Mouse (Mus musculus) small intestine, adult 2 months (tissue): ENCODE measurements around the gene Ciao2b. TPM values are rescaled to one million over a fixed set of nuclear protein-coding genes. Genes with fewer than 3 reads are reported as not detected.
"Not testable (repeated sequence)": the region's sequence is repeated elsewhere in the genome, so short reads cannot be mapped to it uniquely, and the experiment has no call there.

Experiments used
- H3K27ac ChIP-seq: fragments of 200-500 bp; 2 replicates; pipeline ENCODE4 v1.5.1; 2012; ENCODE audit warnings: low read depth, low read length, control low read depth, inconsistent platforms; ENCODE audit not compliant: insufficient read depth
- H3K27me3 ChIP-seq: fragments of 200-500 bp; 2 replicates; pipeline ENCODE4 v1.6.1; 2012; ENCODE audit warnings: mild to moderate bottlenecking, moderate library complexity, low read length, inconsistent platforms; ENCODE audit not compliant: control insufficient read depth, insufficient read depth
- H3K36me3 ChIP-seq: fragments of 200-500 bp; 2 replicates; pipeline ENCODE4 v1.6.1; 2012; ENCODE audit warnings: mild to moderate bottlenecking, low read length, control low read depth, inconsistent platforms; ENCODE audit not compliant: control insufficient read depth, insufficient read depth
- H3K4me1 ChIP-seq: fragments of 200-500 bp; 2 replicates; pipeline ENCODE4 v1.6.1; 2012; ENCODE audit warnings: low read length, inconsistent platforms, mixed read lengths; ENCODE audit not compliant: control insufficient read depth, insufficient read depth, insufficient read length
- H3K4me3 ChIP-seq: fragments of 200-500 bp; 2 replicates; pipeline ENCODE4 v1.5.1; 2012; ENCODE audit warnings: low read depth, mild to moderate bottlenecking, control low read depth, inconsistent platforms, low read length, moderate library complexity
- CTCF ChIP-seq: fragments of 200-500 bp; IDR thresholded peaks from 2 replicates; pipeline ENCODE4 v1.5.1; 2012; ENCODE audit warnings: low read depth, mild to moderate bottlenecking, control low read depth, inconsistent platforms, low read length, moderate library complexity, mixed read lengths; ENCODE audit not compliant: insufficient replicate concordance, insufficient read length; ENCODE audit errors: extremely low read depth
- POLR2A ChIP-seq: fragments of 200-500 bp; IDR thresholded peaks from 2 replicates; pipeline ENCODE4 v1.6.1; 2012; ENCODE audit warnings: low read depth, mild to moderate bottlenecking, control low read depth, inconsistent platforms, low read length, moderate library complexity
- WGBS: fragments of 180-500 bp; shearing (Covaris S2); methylation state at CpG from one replicate; pipeline ENCODE4 v1.1.7; 2018; 5-methylcytosine and 5-hydroxymethylcytosine counted together
- polyA plus RNA-seq: library from polyadenylated mRNA; depleted of rRNA; stranded (reverse); fragments of >200 nt; gene quantifications from 2 replicates; pipeline ENCODE4 v1.2.3, GENCODE M21; 2012; rRNA removed

Ciao2b gene
- polyA plus RNA-seq, result 35.2 and 56.7 TPM in 2 replicates

GRCm38 (mm10) chr8:104641426-104642323 lies at the start of gene Ciao2b:
TSS of gene Ciao2b (minus strand) at chr8:104641965.
- Histone ChIP-seq H3K27ac (peak within 1 kb of the TSS; percentile 72), H3K4me1 (peaks cover 18% of the 10 kb centered on the region), H3K4me3 (peak within 1 kb of the TSS; percentile 93), H3K27me3 (no peaks in the 10 kb centered on the region), H3K36me3 (peaks cover 8% of the 10 kb centered on the region)
- WGBS, result under 1% methylated on average over 66 of the region's 66 CpGs
- TF ChIP-seq CTCF (no peak), POLR2A (peak; percentile 76; the same call in 1 of the 2 replicates)

GRCm38 (mm10) chr8:104688433-104688832 lies 46.7 kb upstream of the Ciao2b start:
- Histone ChIP-seq H3K36me3 (no peaks in the 10 kb centered on the region), H3K27me3 (no peaks in the 10 kb centered on the region), H3K4me1 (peaks cover 7% of the 10 kb centered on the region; the same call in 1 of the 2 replicates), H3K27ac (peak overlapping the region; percentile 43; the same call in 1 of the 2 replicates), H3K4me3 (no peak overlapping the region)
- TF ChIP-seq CTCF (no peak), POLR2A (no peak)
- WGBS, result 17% methylated on average over 4 of the region's 4 CpGs

GRCm38 (mm10) chr8:104655614-104656013 lies 13.8 kb upstream of the Ciao2b start:
- 86% methylated on average over 4 of the region's 4 CpGs for WGBS
- Histone ChIP-seq H3K4me3 (no peak overlapping the region), H3K36me3 (no peaks in the 10 kb centered on the region), H3K27ac (no peak overlapping the region), H3K27me3 (no peaks in the 10 kb centered on the region), H3K4me1 (peaks cover 7% of the 10 kb centered on the region)
- TF ChIP-seq POLR2A (no peak), CTCF (no peak)

GRCm38 (mm10) chr8:104654984-104655383 lies 13.2 kb upstream of the Ciao2b start:
- TF ChIP-seq CTCF (peak; percentile 83; the same call in 1 of the 2 replicates), POLR2A (no peak)
- Histone ChIP-seq H3K36me3 (no peaks in the 10 kb centered on the region), H3K27ac (no peak overlapping the region), H3K27me3 (no peaks in the 10 kb centered on the region), H3K4me3 (no peak overlapping the region), H3K4me1 (peaks cover 7% of the 10 kb centered on the region)
- 1% methylated on average over 3 of the region's 3 CpGs for WGBS

GRCm38 (mm10) chr8:104644187-104644586 lies 2.4 kb upstream of the Ciao2b start:
- H3K4me1 ChIP-seq, result peaks cover 13% of the 10 kb centered on the region
- H3K27ac ChIP-seq, H3K4me3 ChIP-seq, H3K27me3 ChIP-seq, H3K36me3 ChIP-seq: not testable (repeated sequence)
- 65% methylated on average over 3 of the region's 3 CpGs for WGBS

DNA sequence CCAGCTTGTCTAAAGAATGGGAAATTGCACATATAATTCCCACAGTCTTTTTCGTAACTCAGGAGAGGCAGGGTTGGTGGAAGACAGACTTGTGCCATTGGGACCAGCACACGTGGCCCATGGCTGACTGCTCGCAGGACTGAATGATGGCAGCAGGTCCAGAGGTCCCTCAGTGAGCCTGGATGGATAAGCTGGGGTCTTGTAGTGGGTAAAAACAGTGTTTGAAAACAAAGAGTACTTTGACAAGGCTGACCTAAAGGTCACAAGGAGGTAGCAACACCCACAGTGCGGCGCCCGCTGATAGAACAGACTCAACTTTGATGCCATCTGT lies 524 bp upstream of the Ciao2b start:
- no peak for TF ChIP-seq CTCF
- no peak for TF ChIP-seq POLR2A
- Histone ChIP-seq H3K36me3 (peaks cover 8% of the 10 kb centered on the region), H3K4me1 (peaks cover 18% of the 10 kb centered on the region), H3K27ac (peak overlapping the region; percentile 72; the same call in 1 of the 2 replicates), H3K27me3 (no peaks in the 10 kb centered on the region), H3K4me3 (peak overlapping the region; percentile 93; the same call in 1 of the 2 replicates)
- WGBS, result 77% methylated on average over 6 of the region's 6 CpGs

DNA sequence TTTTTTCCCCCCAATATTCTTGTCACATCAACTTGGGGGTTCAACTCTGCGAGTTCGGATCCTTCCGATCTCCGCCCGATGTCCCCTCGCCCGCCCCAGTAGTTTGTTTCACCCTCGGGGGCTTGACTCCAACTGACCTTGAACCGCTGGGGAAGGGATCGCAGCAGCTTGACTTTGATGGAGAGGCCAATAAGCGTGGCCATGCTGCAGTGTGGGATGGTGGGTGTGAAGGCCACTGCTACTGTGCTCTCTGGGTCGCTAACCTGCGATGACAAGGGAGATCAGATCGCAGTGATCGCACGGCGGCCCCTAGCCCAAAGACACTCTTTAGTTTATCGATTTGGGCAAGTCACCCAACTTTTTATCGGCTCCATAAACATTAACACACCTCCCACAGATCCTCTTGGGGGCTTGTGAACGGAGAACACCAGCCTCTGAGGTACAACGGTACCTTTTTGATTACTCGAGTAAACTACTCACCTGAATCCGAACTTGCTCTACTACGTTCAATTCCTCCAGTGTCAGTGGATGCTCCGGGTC lies 864 bp downstream of the Ciao2b start:
- peaks cover 8% of the 10 kb centered on the region for H3K36me3 ChIP-seq
- WGBS, result 5% methylated on average over 25 of the region's 25 CpGs
- peak overlapping the region; percentile 93 for H3K4me3 ChIP-seq
- H3K27ac ChIP-seq, result no peak overlapping the region
- peaks cover 18% of the 10 kb centered on the region for H3K4me1 ChIP-seq
- H3K27me3 ChIP-seq, result no peaks in the 10 kb centered on the region
- TF ChIP-seq CTCF (no peak), POLR2A (no peak)

DNA sequence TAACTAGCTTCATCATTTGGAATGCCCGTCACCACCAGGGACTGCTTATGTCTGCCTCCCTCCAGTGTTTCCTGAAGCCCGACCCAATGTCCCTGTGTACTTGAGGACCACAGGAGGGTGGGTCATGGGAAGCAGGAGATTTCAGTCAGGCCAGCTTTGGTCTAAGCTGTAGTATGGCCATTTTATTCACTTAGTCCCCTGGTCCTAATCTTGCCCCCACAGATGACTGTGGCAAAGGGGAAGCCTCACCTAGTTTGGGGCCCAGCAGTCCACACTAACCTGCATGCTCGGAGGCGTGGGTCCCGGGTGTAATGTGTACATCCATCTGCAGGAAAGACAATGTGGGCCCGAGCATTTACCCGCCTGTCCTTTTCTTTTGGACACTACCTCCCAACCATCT lies 1.5 kb downstream of the Ciao2b start:
- H3K4me1 ChIP-seq, result peaks cover 18% of the 10 kb centered on the region
- no peak for TF ChIP-seq POLR2A
- no peak for TF ChIP-seq CTCF
- peak overlapping the region; percentile 93 for H3K4me3 ChIP-seq
- H3K36me3 ChIP-seq, result peaks cover 8% of the 10 kb centered on the region
- H3K27ac ChIP-seq, result no peak overlapping the region
- no peaks in the 10 kb centered on the region for H3K27me3 ChIP-seq
- WGBS, result 44% methylated on average over 7 of the region's 7 CpGs
